Mouse (Mus musculus) gastrocnemius, adult 18-20 months (tissue): ENCODE measurements at regions not wholly inside any gene's neighbourhood (a gene's known extent, or its start where the extent isn't known, plus 50 kb on each side); places are given as distances from the start of the nearest gene placed in this dataset.

Experiments used
- DNase-seq: peaks from one replicate; pipeline ENCODE4 v3.0.0; 2021; ENCODE audit warnings: low spot score

GRCm38 (mm10) chr5:106056631-106057030 is 180.3 kb downstream of the Zfp326 start:
- DNase-seq: no peak

DNA sequence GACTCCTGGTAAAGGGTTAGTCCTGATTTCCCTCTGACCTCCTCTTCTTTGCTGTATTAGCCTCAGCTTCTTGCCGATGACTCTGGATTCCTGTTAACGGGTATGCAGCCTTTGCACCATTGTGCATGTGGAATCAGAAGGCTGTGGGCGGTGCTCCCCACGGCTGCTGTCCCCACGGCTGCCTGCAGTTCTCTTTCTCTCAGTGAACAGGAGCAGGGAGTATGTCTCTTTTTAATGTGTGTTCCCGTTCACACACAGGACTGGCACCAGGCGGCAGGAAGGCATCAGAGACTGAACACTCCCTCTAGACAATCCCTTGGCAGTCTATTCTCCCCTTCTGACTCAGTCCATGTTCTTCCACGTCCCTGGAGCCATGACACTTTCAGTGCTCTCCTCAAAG is 178.9 kb downstream of the Zfp326 start:
- no peak for DNase-seq

- no peak for DNase-seq
Measured at GRCm38 (mm10) chr5:106051026-106051425, 174.7 kb downstream of the Zfp326 start.

- DNase-seq: no peak
Measured at GRCm38 (mm10) chr5:106044878-106045585, 168.7 kb downstream of the Zfp326 start.

DNA sequence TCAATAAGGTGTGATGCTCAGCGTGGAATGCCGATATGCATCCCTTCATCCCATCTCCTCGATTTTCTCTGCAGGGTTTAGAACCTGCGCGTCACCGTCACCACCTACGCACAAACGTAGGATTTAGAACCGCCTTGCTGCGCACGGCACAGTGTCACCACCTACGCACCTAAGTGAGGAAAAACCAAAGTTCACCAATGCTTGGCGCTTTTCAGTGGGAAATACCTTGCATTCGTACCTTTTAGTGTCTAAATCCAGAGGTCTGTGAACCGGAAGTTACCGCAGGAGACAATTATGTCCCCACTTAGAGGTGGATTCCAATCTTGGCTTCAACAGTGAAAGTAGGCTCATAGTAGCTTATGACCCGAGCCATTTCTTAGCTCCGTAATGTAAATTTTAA is 162.0 kb downstream of the Zfp326 start:
- no peak for DNase-seq

- DNase-seq: no peak
Measured at GRCm38 (mm10) chr5:106036176-106036575, 159.8 kb downstream of the Zfp326 start.

- no peak for DNase-seq
Measured at GRCm38 (mm10) chr5:106032956-106033355, 156.6 kb downstream of the Zfp326 start.

DNA sequence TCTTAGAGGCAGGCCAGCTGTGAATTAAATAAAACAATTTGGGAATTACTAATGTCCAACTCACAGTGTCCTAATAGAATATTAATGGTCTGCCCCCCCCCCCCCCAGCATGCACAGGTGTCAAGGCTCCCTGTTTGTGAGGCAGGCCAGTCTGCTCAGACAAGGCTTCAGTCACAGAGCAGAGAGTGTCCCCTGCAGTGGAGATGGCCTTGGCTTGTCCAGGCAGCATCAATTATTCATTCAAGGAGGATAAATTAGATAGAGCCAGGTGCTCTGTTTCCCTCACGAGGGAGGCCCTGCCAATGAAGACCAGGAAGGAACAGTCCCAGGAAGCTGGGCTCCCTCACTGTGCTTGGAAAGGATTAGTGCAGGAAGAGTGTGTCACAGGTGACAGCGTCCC is 150.5 kb downstream of the Zfp326 start:
- no peak for DNase-seq

GRCm38 (mm10) chr5:106004292-106004917 is 128.0 kb downstream of the Zfp326 start:
- no peak for DNase-seq

DNA sequence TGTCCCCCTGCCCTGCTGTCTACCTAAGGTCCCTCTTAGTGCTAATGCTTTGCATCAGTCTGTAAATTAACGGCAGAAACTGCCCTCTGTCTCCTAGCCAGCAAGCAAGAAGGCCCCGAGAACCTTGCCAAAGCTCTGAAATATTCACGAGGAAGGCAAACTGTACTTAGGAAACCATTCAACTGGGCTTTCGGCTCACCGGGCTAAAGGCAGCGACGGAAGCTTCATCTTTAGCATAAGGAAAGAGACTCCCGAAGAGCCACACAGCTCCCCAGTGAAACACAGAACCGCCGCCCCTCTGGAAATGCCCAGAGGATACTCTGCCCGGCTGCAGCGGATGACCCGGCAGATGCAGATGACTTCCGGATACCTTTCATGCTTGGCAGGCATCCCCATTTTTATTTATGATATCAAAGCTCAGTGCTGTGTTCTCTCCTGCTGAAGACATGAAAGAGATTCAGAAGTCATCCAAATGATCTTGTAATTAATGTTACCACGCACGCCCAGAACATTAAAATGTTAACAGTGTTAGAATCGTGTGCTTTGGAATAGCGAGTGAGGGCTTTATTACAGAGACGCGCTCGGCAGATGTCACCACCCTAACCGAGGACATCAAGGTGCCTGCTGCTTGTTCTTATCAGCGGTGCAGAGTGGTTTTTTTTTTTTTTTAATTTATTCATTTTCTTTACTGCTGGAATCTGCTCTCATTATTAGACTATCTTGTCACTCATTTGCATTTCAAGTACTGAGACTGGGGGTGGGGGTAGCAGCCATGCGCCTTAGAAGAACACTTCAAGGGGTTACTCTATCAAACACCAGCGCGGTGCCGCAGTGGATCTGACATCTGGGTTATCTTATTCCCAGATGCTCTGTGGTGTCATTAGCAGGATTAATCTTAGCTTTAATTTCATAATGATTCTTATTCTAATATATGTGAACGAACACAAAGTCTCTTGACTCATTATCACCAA is 127.2 kb downstream of the Zfp326 start:
- no peak for DNase-seq

DNA sequence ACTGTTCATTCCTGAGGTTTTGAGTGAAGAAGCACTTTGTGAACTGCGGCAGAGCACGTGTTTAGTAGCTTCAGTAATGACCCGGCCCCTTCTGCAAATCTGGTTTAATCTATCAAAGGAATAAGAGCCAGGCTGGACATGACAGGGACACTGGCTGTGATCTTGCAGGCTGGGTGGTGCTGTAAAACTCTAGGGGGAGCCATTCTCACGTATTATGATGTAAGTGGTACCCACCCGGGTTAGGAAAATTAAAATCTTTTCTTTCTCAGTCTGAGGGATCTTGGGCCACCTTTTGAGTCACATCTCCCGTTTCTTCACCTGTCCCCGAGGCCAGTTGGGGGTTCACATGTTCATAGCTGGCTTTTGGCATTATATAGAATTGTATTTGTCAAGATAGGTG is 126.0 kb downstream of the Zfp326 start:
- DNase-seq: no peak

DNA sequence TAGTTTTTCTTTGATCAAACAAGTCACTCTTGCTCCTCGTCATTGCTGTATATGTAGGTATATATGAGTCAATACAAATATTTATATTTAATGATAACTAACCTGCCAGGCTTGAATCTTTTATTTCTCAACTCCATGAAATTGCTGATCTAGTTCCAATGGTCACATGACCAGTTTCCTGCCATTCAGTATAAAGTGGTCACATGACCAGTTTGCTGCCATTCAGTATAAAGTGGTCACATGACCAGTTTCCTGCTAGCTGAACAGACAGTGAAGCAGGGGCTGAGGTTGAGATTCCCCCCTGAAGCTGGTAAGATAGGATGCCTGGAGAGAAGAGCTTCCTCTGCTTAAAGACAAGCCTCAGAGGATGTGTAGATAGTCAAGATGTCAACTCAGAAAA is 117.9 kb downstream of the Zfp326 start:
- DNase-seq: no peak

DNA sequence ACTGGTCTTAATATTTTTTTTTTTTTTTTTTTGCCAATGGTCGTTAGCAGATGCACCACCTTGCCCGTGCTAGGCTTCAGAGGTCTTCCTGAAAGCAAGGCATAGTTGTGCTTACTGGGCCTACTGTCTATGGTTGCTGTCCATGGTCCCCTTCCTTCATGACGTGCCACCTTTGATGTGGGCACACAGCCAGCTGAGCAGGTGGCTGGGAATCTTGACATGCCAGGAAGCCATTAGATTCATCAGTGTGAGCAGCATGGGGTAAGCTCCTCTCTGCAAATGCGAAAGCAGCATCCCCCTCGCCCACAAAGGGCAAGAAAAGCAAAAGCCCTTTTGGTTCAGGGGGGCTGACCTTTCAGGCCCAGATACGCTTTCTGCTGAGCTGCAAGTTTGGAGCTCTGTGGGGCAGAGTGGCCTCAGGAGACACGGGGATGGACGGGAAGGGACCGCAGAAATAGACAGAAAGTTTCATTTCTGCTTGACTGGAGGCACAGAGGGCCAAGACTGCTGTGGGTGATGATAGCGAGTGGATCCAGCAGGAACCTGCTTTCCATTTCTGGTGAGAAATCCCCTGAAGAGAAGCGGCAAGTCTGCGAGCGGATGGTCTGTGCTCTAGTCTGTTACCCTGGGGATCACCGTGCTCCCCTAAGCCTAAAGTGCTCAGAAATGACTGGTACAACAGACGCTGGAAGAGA is 116.8 kb downstream of the Zfp326 start:
- no peak for DNase-seq

GRCm38 (mm10) chr5:105990777-105991176 is 114.4 kb downstream of the Zfp326 start:
- no peak for DNase-seq

GRCm38 (mm10) chr5:105986401-105986800 is 110.0 kb downstream of the Zfp326 start:
- peak; percentile 4 for DNase-seq

- no peak for DNase-seq
Measured at GRCm38 (mm10) chr5:105983131-105983530, 106.8 kb downstream of the Zfp326 start.

DNA sequence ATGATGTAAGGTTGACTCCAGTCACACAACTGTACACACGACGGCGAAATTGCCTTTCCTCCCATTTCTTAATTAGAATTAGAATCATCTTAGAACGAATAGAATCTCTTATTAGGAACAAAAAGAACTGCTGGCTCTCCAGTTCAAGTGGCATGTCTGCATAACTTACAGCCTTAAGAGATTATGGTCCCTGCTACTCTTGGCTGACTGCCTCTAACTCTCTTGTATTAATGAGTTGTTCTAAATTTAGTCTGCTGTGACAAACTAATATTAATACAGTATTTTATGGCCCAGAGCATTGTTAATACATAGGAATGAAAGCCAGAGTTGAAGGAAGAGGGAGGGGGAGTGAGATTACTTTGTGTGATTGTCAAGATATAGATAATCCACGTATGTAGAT is 100.4 kb downstream of the Zfp326 start:
- DNase-seq: no peak

GRCm38 (mm10) chr5:105976076-105976475 is 99.7 kb downstream of the Zfp326 start:
- no peak for DNase-seq

DNA sequence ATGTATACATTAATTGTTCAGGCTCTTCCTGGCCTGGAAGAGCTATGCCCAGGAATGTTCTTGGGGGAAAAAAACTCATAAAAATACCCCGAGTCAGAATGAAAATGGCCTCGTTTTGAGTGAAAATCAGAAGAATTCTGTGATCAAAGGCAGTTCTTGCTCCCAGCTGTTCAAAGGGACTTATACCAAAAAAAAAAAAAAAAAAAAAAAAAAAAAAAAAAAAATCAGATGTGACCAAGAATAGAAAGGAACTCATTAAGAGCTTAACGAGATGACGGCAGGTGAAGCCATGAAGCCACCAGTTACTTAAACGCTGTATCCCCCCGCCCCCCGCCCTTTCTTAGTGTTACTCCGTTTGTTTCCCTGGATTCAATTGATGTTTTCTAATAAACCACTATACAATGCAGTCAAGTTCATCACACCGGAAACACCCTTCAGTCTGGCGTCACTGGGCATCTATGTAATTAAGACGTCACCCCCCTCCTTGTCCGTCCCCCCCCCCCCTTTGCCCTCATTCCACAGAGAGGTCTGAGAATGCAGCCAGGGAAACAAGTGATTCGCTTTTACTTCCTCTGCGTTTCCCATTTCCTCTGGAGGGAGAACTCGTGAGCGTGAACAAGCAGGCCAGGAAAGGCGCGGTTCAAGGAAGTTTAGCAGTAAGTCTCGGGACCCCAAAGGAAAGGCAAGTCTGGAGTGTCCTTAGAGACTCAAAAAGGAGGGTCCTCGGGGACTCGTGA is 99.1 kb downstream of the Zfp326 start:
- DNase-seq: no peak

GRCm38 (mm10) chr5:105974576-105975177 is 98.3 kb downstream of the Zfp326 start:
- DNase-seq: no peak
